Mouse (Mus musculus) embryonic fibroblast, embryonic 13.5 days (primary cell): Measurements from ENCODE around the gene Slc17a1.

Source experiments
- CTCF ChIP-seq: IDR thresholded peaks from 2 replicates; pipeline ENCODE4 v1.5.1; 2011; ENCODE audit warnings: mild to moderate bottlenecking, control low read depth, low read length, moderate library complexity, borderline replicate concordance; ENCODE audit not compliant: insufficient read depth
- POLR2A ChIP-seq: IDR thresholded peaks from 2 replicates; pipeline ENCODE4 v1.6.1; 2011; ENCODE audit warnings: low read depth, mild to moderate bottlenecking, control low read depth, low read length, moderate library complexity

DNA sequence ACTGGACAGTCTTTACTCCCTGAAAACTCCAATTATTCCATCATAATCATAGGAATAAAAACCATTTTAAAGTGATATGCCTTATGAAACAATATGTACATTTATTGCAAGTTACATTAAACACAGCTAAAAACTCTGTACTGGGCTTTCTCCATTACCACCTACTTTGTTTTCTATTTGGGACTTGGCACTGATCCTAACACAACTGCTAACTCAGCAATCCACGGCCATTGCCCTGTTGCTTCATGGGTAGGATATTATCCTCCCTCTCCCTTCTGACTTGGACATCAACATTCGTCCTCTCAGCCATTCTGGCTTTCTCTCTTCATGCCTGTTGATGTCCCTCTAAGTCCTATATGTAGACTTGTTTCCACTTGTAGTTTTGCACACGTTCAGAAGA, 40.9 kb upstream of the Slc17a1 start:
- no peak for TF ChIP-seq POLR2A
- TF ChIP-seq CTCF, result no peak
